Mouse (Mus musculus) urinary bladder, postnatal 36 days (tissue): ENCODE measurements at regions not wholly inside any gene's neighbourhood (a gene's known extent, or its start where the extent isn't known, plus 50 kb on each side); places are given as distances from the start of the nearest gene placed in this dataset.

ENCODE experiments used
- DNase-seq, 2 experiments: peaks; one replicate each; pipeline ENCODE4 v3.0.0; 2022; ENCODE audit warnings: low spot score in 2 of 2, mixed read lengths in 1 of 2

GRCm38 (mm10) chr1:35580474-35580873 is 487.7 kb upstream of the Hs6st1 start:
- DNase-seq: no peak

DNA sequence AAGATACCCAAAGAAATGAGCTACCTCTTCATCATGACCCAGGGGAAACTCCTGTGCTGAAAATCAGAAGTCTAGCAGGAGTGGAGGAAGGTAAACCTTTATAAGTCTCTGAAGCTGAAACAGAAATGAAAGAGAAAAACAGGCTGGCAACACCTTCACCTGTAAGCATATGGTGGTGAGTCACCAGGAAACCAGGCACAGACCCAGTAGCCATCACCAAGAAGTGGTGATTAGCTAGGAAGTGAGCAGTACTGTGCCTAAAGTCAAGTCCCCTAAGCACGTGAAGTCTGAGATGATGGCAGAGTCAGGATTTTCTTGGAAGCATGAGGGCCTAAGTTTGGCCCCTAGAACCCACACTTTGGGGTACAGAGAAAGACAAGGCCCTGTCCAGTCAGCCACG is 480.3 kb upstream of the Hs6st1 start:
- no peak for DNase-seq

- DNase-seq: no peak
Observed at GRCm38 (mm10) chr1:35588939-35589338, 479.3 kb upstream of the Hs6st1 start.

- no peak for DNase-seq
Observed at GRCm38 (mm10) chr1:35600847-35601246, 467.4 kb upstream of the Hs6st1 start.

DNA sequence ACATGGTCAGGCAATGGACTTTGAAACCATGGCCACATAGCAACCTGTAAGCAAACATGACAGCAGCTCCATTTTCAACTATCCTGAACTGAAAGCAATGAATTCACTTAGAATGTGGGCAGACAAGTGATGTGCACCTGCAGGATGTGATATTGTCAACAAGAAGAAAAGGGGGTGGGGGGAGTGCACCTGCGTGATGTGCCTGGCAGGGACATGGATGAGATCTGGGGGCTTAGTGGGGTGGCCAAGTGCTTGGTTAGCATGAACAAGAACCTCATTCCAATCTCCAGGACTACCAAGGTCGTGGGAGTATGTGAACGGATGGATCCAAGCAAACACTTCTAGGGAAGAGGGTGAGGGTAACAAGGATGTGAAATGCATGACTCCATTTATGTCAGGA is 453.1 kb upstream of the Hs6st1 start:
- no peak for DNase-seq

DNA sequence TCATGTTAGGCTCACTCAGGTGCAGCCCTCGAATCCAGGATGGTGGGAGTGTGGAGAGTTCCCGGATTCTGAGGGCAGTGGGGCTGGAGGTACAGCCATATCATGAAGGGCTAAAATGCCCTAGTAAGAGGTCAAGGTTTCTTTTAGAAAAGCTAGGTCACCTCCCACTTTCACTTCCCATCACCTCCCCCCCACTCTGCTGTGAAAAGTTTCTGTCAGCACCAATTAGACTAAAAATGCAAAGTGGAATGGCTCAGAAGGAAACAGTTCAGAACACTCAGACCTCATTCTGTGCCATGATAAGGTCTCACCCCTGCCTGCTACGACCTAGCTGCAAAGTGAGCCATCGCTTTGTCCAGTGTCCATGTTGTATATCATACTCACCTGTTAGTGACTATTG is 448.7 kb upstream of the Hs6st1 start:
- no peak for DNase-seq

DNA sequence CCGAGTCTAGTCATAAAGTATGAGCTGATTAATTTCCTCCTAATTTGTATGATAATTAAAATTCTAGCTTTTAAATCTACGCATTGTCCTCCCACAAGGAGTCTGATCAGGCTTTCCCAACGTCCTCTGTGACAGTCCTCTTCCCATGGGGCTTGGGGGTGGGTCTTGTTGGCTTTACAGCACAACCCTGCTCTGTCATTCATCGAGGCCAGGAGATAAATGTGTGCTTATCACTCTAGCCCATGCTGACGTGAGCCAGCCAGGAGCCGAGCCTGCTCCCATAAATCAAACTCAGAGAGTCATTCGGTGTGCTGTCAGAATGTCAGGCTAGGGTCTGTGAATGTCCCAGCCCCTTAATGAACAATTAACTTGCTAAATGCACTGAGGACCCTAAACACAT is 425.6 kb upstream of the Hs6st1 start:
- DNase-seq: no peak

- no peak for DNase-seq
Observed at GRCm38 (mm10) chr1:35653119-35653956, 414.9 kb upstream of the Hs6st1 start.

DNA sequence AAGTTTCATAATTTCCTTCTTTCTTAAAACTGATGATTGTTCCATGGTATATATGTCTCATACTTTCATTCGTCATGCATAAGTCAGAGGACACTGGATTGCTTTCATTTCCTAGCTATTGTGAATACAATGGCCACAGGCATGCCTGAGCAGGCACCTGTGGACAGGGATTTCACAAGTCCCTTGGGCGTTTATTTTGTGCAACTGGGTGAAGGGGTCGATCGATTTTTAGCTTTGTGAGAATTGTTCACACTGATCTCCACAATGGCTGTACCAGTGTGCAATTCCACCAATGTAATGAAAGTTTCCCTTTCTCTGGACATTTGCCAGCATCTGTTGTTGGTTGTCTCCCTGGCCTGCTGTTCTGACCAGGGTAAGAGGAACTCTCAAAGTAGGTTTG is 405.2 kb upstream of the Hs6st1 start:
- no peak for DNase-seq

- no peak for DNase-seq
Observed at GRCm38 (mm10) chr1:35673524-35673923, 394.7 kb upstream of the Hs6st1 start.

GRCm38 (mm10) chr1:35673992-35674391 is 394.2 kb upstream of the Hs6st1 start:
- DNase-seq: no peak

GRCm38 (mm10) chr1:35682511-35682949 is 385.7 kb upstream of the Hs6st1 start:
- no peak for DNase-seq

DNA sequence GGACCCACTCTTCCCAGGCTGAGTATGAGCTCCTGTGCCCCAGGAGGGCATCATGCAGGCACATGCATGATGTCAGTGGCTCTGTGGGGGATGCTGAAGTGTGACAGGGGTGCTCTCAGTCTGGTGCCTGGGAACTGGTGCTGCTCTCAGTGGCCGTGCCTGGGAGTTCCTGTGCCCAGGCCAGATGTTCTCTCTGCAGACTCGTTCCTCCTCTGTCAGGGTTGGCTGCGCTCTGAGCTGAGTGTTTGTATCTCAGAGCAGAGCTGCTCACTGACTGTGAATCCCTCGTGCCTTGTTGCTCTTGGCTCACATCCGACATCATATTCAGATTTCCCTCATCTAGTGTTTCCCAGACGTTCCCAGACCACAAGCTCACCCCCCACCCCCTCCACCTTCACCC is 382.5 kb upstream of the Hs6st1 start:
- no peak for DNase-seq

- no peak for DNase-seq
Observed at GRCm38 (mm10) chr1:35694349-35694748, 373.9 kb upstream of the Hs6st1 start.

DNA sequence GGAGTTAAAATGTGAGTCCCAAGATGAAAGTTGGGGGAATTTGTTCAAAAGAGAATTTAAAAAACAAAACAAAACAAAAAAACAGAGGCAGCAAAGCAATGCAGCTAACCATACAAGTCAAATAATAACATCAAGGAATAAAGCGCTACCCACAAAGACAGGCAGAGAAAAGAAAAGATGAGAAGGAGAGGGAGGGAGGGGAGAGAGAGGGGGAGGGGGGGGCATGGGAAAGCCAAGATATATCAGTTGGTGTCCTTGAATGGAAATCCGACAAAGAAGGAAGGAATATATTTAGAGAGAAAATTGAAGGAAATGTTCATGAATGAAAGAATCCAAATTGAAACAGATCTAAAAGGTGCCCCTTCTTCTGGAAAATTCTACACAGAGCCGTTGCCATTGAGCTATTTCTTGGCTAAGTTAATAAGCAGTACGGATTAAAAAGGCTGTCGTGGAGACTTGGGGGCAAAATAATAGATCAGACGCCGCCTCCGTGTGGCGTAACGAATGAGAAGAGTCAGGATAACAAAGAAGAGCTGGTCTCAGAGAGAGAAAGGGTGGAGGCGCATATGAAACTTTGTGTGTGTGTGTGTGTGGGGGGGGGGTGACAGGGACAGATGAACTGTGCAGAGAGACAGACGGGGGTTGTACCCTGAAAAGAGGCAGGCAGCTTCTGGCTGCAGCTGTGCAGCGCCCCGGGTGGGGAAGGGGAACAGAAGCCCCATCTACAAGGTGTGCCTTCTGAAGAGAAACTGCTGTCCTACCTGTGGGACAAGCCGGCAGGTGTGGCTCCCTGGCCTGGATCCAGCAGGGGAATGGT is 373.2 kb upstream of the Hs6st1 start:
- DNase-seq: no peak

DNA sequence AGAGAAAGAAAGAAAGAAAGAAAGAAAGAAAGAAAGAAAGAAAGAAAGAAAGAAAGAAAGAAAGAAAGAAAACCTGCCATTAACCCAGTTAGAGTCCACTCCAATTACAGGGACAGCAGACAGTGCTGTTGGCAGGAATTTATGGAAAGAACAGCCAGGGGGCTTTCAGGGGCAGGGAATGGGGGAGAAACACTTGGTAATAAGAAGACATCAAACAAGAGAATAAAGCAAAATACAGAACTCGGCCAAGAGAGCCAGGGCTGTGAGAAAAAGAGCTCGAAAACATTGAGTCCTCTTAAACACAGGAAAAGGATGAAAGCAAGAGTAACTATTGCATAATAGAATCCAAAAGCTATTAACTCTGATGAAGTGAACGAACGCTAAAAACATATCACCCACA is 371.0 kb upstream of the Hs6st1 start:
- no peak for DNase-seq

DNA sequence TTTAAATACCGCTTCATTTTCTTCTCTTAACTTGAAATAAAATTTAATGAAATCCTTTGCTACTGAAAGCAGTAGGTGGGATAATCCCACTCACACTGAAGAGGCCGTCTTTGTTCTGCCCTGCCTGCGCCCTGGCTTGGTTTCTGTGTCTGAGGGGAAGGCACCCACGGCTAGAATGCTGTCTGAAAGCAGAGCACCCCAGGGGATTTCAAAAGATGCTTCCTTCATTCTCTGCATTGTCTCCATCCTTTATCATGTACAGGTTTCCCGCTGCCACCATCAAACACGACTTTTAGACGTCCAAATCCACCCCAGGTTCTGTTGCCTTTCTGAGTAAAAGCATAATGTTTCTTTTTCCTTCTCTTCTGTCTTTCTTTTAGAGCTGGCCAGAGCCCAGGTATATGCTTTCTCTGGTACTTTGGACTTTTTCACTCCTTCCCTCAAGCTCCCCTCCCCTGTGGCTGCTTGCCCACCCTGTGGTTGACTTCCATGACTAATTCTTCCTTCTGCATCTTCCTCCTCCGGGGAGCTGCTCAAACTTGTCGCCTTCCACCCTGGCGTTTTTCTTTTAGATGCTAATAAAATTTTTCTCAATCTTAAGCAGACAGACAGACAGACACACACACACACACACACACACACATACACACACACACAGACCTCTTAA is 370.2 kb upstream of the Hs6st1 start:
- no peak for DNase-seq

GRCm38 (mm10) chr1:35702585-35702984 is 365.6 kb upstream of the Hs6st1 start:
- DNase-seq: no peak

- no peak for DNase-seq
Observed at GRCm38 (mm10) chr1:35706336-35706735, 361.9 kb upstream of the Hs6st1 start.

DNA sequence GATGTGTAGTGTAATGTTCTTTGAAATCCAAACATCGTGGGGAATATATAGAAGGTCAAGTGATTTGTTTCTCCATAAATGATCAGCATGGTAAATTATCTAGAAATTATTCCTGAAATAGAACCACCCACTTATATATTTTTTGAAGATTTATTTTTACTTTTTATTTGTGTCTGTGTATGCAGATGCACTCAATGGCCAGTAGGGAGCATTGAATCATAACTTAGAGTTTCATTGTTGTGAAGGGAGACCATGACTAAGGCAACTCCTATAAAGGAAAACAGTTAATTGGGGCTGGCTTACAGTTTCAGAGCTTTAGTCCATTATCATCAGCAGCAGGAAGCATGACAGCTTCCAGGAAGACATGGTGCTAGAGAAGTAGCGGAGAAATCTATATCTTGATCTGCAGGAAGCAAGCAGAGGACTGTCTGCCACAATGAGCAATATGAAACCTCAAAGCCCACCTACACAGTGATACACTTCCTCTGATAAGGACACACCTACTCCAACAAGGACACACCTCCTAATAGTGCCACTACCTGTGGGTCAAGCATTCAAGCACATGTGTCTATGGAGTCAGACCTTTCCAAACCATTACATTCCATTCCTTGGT is 359.9 kb upstream of the Hs6st1 start:
- DNase-seq: no peak

- no peak for DNase-seq
Observed at GRCm38 (mm10) chr1:35709214-35709613, 359.0 kb upstream of the Hs6st1 start.

DNA sequence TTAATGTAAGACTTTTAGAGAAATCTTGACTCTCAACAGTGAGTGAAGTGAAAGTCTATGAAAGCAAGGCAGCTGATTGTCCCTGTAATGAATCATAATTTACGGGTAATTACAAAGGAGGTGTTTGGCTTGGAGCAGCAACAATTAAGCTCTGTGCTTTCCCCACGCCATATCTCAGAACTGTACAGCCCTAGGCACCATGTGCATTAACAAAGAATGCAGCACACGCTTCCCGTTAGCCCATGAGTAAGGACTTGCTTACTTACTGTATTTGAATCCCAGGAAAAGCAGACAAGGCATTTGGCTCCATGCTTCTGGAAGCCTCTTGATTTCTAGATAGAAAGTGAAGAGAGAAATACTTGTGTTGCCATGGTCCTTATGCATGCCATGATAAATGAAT is 354.2 kb upstream of the Hs6st1 start:
- DNase-seq: no peak
